Mouse (Mus musculus) layer of hippocampus, postnatal 36 days (tissue): ENCODE results near the gene Sh3bgrl3. TPM values are rescaled to one million over a fixed set of nuclear protein-coding genes. Genes with fewer than 3 reads are reported as not detected.

Experiments
- total RNA-seq, 2 experiments: library from RNA; stranded (reverse); gene quantifications; 2 replicates each; pipeline ENCODE4 v1.2.3; 2021

Gene Sh3bgrl3
- total RNA-seq, 2 experiments from 2014 or later = 234 to 264 TPM

Other genes starting within 250 kb of the Sh3bgrl3 start
- gene Rps6ka1, start 241.0 kb downstream of the Sh3bgrl3 start, total RNA-seq = 10 to 100 TPM in 1 of 2 experiments, 1 to 10 TPM in 1; 9.6 to 11.3 TPM
- 100 to 1,000 TPM; 119 to 123 TPM for gene Hmgn2, start 160.1 kb downstream of the Sh3bgrl3 start, total RNA-seq
- gene Dhdds, start 127.9 kb downstream of the Sh3bgrl3 start, total RNA-seq = 10 to 100 TPM; 57.8 to 62.6 TPM
- not detected for gene Lin28a, start 109.9 kb downstream of the Sh3bgrl3 start, total RNA-seq
- not detected for gene Zfp683, start 75.0 kb downstream of the Sh3bgrl3 start, total RNA-seq
- gene Crybg2, start 68.0 kb downstream of the Sh3bgrl3 start, total RNA-seq = 1 to 10 TPM; 1.2 to 1.8 TPM
- 1 to 10 TPM in 1 of 2 experiments, not detected in 1; 1.1 TPM for gene Cd52, start 33.7 kb downstream of the Sh3bgrl3 start, total RNA-seq
- 10 to 100 TPM; 32.8 to 34.7 TPM for gene Ubxn11, start 26.2 kb downstream of the Sh3bgrl3 start, total RNA-seq
- 10 to 100 TPM; 16.1 to 17.5 TPM for gene Cep85, start 58.3 kb upstream of the Sh3bgrl3 start, total RNA-seq
- gene Gm7534, start 74.2 kb upstream of the Sh3bgrl3 start, total RNA-seq = not detected
- not detected for gene Catsper4, start 98.6 kb upstream of the Sh3bgrl3 start, total RNA-seq
- gene Cnksr1, start 109.6 kb upstream of the Sh3bgrl3 start, total RNA-seq = under 1 TPM; 0.35 to 0.58 TPM
- gene E130218I03Rik, start 114.9 kb upstream of the Sh3bgrl3 start, total RNA-seq = not detected
- 10 to 100 TPM; 10.2 to 11.4 TPM for gene Zfp593, start 116.8 kb upstream of the Sh3bgrl3 start, total RNA-seq
- gene Gm30191, start 118.1 kb upstream of the Sh3bgrl3 start, total RNA-seq = not detected
- gene Grrp1, start 125.3 kb upstream of the Sh3bgrl3 start, total RNA-seq = 1 to 10 TPM; 2.7 to 7.4 TPM
- gene Pdik1l, start 159.1 kb upstream of the Sh3bgrl3 start, total RNA-seq = 10 to 100 TPM; 16.7 to 21.5 TPM
- not detected for gene Trim63, start 186.3 kb upstream of the Sh3bgrl3 start, total RNA-seq
- not detected for gene Slc30a2, start 214.4 kb upstream of the Sh3bgrl3 start, total RNA-seq